Mouse (Mus musculus) liver, embryonic 14.5 days (tissue): ENCODE data around the gene Mrgprg. TPM values are rescaled to one million over a fixed set of nuclear protein-coding genes. Genes with fewer than 3 reads are reported as not detected.

ENCODE experiments used
- ATAC-seq: fragments of 200-750 bp; cut with Nextera tagmentation; 2 replicates; pipeline ENCODE4 v1.8.0; 2017; ENCODE audit warnings: moderate number of reproducible peaks, mild to moderate bottlenecking, moderate library complexity; ENCODE audit not compliant: insufficient read depth
- DNase-seq, 3 experiments: peaks; one replicate each; pipeline ENCODE4 v3.0.0-alpha.2; 2012 to 2013; ENCODE audit warnings: low read depth in 3 of 3, low spot score in 3 of 3
- H3K27ac ChIP-seq: fragments of 300-500 bp; sonication (generic); 2 replicates; pipeline ENCODE4 v1.5.1; 2014; ENCODE audit warnings: moderate library complexity, mild to moderate bottlenecking, control low read depth, inconsistent platforms
- H3K27me3 ChIP-seq: fragments of 300-500 bp; sonication (generic); 2 replicates; pipeline ENCODE4 v1.6.1; 2014; ENCODE audit warnings: mild to moderate bottlenecking, low read length, moderate library complexity; ENCODE audit not compliant: control insufficient read depth, insufficient read depth
- H3K36me3 ChIP-seq: fragments of 300-500 bp; sonication (generic); replicated peaks from 2 replicates; pipeline ENCODE4 v1.6.1; 2014; ENCODE audit warnings: low read depth; ENCODE audit not compliant: control insufficient read depth, insufficient read depth
- H3K4me1 ChIP-seq, 2 experiments: fragments of 200-500 bp in 1 of 2; fragments of 300-500 bp in 1 of 2; sonication (generic) in 1 of 2; replicated peaks; 2 replicates each; pipeline ENCODE4 v1.6.1; 2012 to 2014; ENCODE audit warnings: antibody characterized with exemption in 1 of 2, inconsistent platforms in 1 of 2, low read length in 1 of 2; ENCODE audit not compliant: control insufficient read depth in 2 of 2, insufficient read depth in 2 of 2
- H3K4me2 ChIP-seq: fragments of 300-500 bp; sonication (generic); 2 replicates; pipeline ENCODE4 v1.6.1; 2014; ENCODE audit warnings: low read depth, mild to moderate bottlenecking, control low read depth, moderate library complexity
- H3K4me3 ChIP-seq, 2 experiments: fragments of 200-500 bp in 1 of 2; fragments of 300-500 bp in 1 of 2; sonication (generic) in 1 of 2; 2 replicates each; pipeline ENCODE4 v1.5.1; 2012 to 2014; ENCODE audit warnings: low read depth in 2 of 2, low read length in 2 of 2, mild to moderate bottlenecking in 2 of 2, control low read depth in 1 of 2, inconsistent platforms in 1 of 2, moderate library complexity in 1 of 2; ENCODE audit not compliant: insufficient read depth in 1 of 2
- H3K9ac ChIP-seq: fragments of 300-500 bp; sonication (generic); replicated peaks from 2 replicates; pipeline ENCODE4 v1.6.1; 2014; ENCODE audit warnings: mild to moderate bottlenecking, control low read depth, moderate library complexity
- H3K9me3 ChIP-seq: fragments of 300-500 bp; sonication (generic); 2 replicates; pipeline ENCODE4 v1.6.1; 2016; ENCODE audit warnings: low read length, mixed read lengths; ENCODE audit not compliant: control insufficient read depth
- CTCF ChIP-seq: IDR thresholded peaks from 2 replicates; pipeline ENCODE4 v1.5.1; 2016; ENCODE audit warnings: antibody characterized with exemption, low read depth, control low read depth
- EP300 ChIP-seq: IDR thresholded peaks from 2 replicates; pipeline ENCODE4 v1.6.1; 2016; ENCODE audit warnings: antibody characterized with exemption, low read depth
- WGBS: fragments of 180-500 bp; shearing (Covaris S2); extraction: QIAGEN DNeasy Blood & Tissue Kit; methylation state at CpG from one replicate; pipeline ENCODE4 v1.1.7; 2014; ENCODE audit not compliant: insufficient replicate concordance; 5-methylcytosine and 5-hydroxymethylcytosine counted together
- polyA plus RNA-seq, 2 experiments: library from polyadenylated mRNA; depleted of rRNA in 1 of 2; stranded (reverse) in 1 of 2; unstranded in 1 of 2; fragments of >200 nt; fragmentation: Nextera tagmentation in 1 of 2; extraction: Ambion mirVana in 1 of 2; gene quantifications; 2 replicates each; pipeline versions ENCODE4 v1.2.1 to v1.2.3; 2012 to 2014

Mrgprg gene
- polyA plus RNA-seq, 2 experiments: not detected

- no peak within 1 kb of the TSS for H3K9ac ChIP-seq
- no peaks in the 10 kb centered on the region for H3K36me3 ChIP-seq
- no peak within 1 kb of the TSS for H3K4me3 ChIP-seq
- TF ChIP-seq EP300 (no peak), CTCF (no peak)
- DNase-seq (no peak), ATAC-seq (no peak)
- no peak within 1 kb of the TSS for H3K27ac ChIP-seq
- WGBS: 20% methylated on average over 22 of the region's 22 CpGs
- H3K27me3 ChIP-seq: no peaks in the 10 kb centered on the region; the same call in 1 of the 2 replicates
- peak within 1 kb of the TSS; percentile 53 for H3K4me2 ChIP-seq
- H3K9me3 ChIP-seq: no peaks in the 10 kb centered on the region
- peaks cover 0 to 2% of the 10 kb centered on the region in 2 experiments; a peak in 1 of 4 replicates for H3K4me1 ChIP-seq
Observed at GRCm38 (mm10) chr7:143756125-143757026, 10.4 kb downstream of the Mrgprg start, which contains the start of gene Osbpl5. Gene Osbpl5, minus strand, starts transcription at chr7:143756985.

GRCm38 (mm10) chr7:143755357-143756124 lies 11.3 kb downstream of the Mrgprg start:
- no peaks in the 10 kb centered on the region for H3K36me3 ChIP-seq
- no peak for DNase-seq
- no peak overlapping the region for H3K4me3 ChIP-seq
- no peaks in the 10 kb centered on the region; the same call in 1 of the 2 replicates for H3K27me3 ChIP-seq
- H3K27ac ChIP-seq: no peak overlapping the region
- ATAC-seq: peak; percentile 46; the same call in 1 of the 2 replicates
- no peak overlapping the region for H3K9ac ChIP-seq
- peaks cover 0 to 2% of the 10 kb centered on the region in 2 experiments; a peak in 1 of 4 replicates for H3K4me1 ChIP-seq
- 29% methylated on average over 9 of the region's 9 CpGs for WGBS
- TF ChIP-seq EP300 (0 out of 2 replicates have a peak, but pooled peaks have one; percentile 16), CTCF (no peak)
- H3K4me2 ChIP-seq: no peak overlapping the region
- H3K9me3 ChIP-seq: no peaks in the 10 kb centered on the region

GRCm38 (mm10) chr7:143753990-143754715 lies 12.6 kb downstream of the Mrgprg start:
- H3K4me3 ChIP-seq: no peak overlapping the region
- ATAC-seq (no peak), DNase-seq (peak in 1 of 3 experiments; percentile 17)
- H3K27me3 ChIP-seq: no peaks in the 10 kb centered on the region; the same call in 1 of the 2 replicates
- WGBS: 27% methylated on average over 5 of the region's 5 CpGs
- H3K4me2 ChIP-seq: no peak overlapping the region
- no peak overlapping the region for H3K27ac ChIP-seq
- peaks cover 0 to 2% of the 10 kb centered on the region in 2 experiments; a peak in 1 of 4 replicates for H3K4me1 ChIP-seq
- no peak for TF ChIP-seq EP300
- peak; percentile 85 for TF ChIP-seq CTCF
- H3K36me3 ChIP-seq: no peaks in the 10 kb centered on the region
- H3K9ac ChIP-seq: no peak overlapping the region
- no peaks in the 10 kb centered on the region for H3K9me3 ChIP-seq

GRCm38 (mm10) chr7:143752606-143753005 lies 14.2 kb downstream of the Mrgprg start:
- no peak for ATAC-seq
- Histone ChIP-seq H3K9ac (no peak overlapping the region), H3K36me3 (no peaks in the 10 kb centered on the region), H3K9me3 (no peaks in the 10 kb centered on the region), H3K27me3 (no peaks in the 10 kb centered on the region; the same call in 1 of the 2 replicates), H3K4me3 (no peak overlapping the region), H3K4me1 (peaks cover 0 to 4% of the 10 kb centered on the region in 2 experiments; a peak in 2 of 4 replicates), H3K27ac (no peak overlapping the region), H3K4me2 (no peak overlapping the region)
- TF ChIP-seq EP300 (no peak), CTCF (no peak)
- no peak for DNase-seq
- 57% methylated on average over 3 of the region's 3 CpGs for WGBS
